Mouse (Mus musculus): ENCODE measurements at regions not wholly inside any gene's neighbourhood (a gene's known extent, or its start where the extent isn't known, plus 50 kb on each side); places are given as distances from the start of the nearest gene placed in this dataset.

GRCm38 (mm10) chr6:137907836-137908235, 153.5 kb downstream of the Dera start:
- no peak for TF ChIP-seq CTCF (IDR thresholded peaks at IDR 0.05; ENCODE audit: low read depth)
- no peak for TF ChIP-seq EP300 (IDR thresholded peaks at IDR 0.05; ENCODE audit: low read depth)

All from liver, postnatal 0 days (tissue).